Mouse (Mus musculus) heart, adult 18-20 months (tissue): ENCODE measurements around the gene Itsn1. TPM values are rescaled to one million over a fixed set of nuclear protein-coding genes. Genes with fewer than 3 reads are reported as not detected.
A peak's percentile ranks its signal among the peaks of the same experiment; 100 is the strongest.

Experiments
- DNase-seq, 2 experiments: peaks; one replicate each; pipeline ENCODE4 v3.0.0; 2021 to 2022; ENCODE audit warnings: mixed read lengths in 1 of 2
- total RNA-seq, 2 experiments: library from RNA; stranded (reverse); gene quantifications; 2 replicates each; pipeline ENCODE4 v1.2.3; 2021

Gene Itsn1
- total RNA-seq, 2 experiments from 2014 or later = 50.2 to 53.6 TPM

DNA sequence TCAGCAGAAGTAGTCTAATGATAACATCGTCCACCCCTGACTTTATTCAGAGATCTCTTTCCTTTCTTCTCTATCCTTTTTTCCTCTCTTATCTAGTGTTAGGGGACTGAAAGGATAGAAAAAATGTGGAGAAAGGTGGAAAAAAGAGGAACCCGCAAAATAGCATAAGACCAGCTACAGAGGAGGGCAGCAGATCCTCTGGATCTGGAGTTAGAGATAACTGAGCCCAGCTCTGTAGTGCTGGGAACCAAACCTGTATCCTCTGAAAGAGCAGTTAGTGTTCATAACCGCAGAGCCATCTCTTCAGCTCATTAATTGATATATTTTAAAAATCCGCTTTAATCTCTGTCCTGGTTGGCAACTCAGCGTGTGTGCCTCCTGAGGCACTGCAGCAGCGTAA is 84.5 kb downstream of the Itsn1 start:
- DNase-seq = no peak

GRCm38 (mm10) chr16:91815067-91815466 is 86.0 kb downstream of the Itsn1 start:
- no peak for DNase-seq

DNA sequence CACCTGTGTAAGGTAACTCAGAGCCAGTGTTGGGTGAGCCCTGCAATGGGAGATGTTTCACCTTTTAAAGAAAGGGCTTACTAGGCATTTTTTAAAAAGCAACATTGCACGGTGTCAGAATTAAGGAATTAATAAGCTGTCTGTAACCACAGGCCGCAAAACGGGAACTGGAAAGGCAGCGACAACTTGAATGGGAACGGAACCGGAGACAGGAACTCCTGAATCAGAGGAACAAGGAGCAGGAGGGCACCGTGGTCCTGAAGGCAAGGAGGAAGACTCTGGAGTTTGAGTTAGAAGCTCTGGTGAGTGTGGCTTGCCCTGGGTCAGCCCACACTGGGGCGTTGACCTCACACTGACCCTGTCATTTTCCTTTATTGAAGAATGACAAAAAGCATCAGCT is 91.2 kb downstream of the Itsn1 start:
- peak in 1 of 2 experiments; percentile 64 for DNase-seq

GRCm38 (mm10) chr16:91822325-91822724 is 93.2 kb downstream of the Itsn1 start:
- no peak for DNase-seq

DNA sequence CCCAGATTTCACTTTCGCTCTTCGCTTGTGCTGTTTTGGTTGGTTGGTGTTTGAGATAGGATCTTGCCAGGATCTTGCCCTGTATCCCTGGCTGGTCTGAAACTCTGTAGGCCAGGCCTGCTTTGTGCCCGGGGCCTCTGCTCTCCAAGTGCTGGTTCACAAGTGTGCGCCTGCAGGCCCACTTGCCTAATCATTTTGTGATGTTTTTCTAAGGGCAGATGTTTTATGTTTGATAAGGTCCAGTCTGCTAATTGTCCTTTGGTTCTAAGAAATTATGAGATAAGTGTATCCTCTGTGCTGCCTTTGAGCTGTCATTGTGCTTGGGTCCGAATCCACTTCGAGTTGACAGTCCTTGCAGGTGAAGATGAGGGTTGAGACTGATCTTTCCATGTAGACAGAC is 93.7 kb downstream of the Itsn1 start:
- DNase-seq = no peak

- DNase-seq = peak in 1 of 2 experiments; percentile 64
These were observed 96.8 kb downstream of the Itsn1 start for GRCm38 (mm10) chr16:91825774-91826325.

DNA sequence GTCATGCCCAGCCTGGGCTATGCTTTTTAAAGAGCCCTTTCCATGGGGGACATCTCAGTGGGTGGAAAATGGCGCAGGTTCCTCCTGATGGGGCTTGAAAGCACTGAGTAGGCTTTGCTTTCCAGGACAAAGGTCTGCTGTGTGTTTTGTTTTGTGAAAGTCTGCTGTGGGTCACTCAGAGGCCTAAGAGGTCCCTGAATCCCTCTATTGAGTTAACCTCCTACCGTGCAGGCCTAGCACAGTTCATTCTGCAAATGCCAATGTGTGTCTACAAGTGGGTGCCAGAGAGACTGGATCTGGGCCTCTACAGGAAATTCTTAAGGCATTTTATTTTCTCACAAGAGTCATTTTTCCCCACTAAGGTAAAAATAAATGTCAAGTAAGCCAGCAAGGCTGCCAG is 97.8 kb downstream of the Itsn1 start:
- no peak for DNase-seq

- no peak for DNase-seq
These were observed 98.4 kb downstream of the Itsn1 start for GRCm38 (mm10) chr16:91827456-91827855.

- DNase-seq = no peak
These were observed 99.1 kb downstream of the Itsn1 start for GRCm38 (mm10) chr16:91828160-91828559.

- no peak for DNase-seq
These were observed 99.5 kb downstream of the Itsn1 start for GRCm38 (mm10) chr16:91828603-91829002.

GRCm38 (mm10) chr16:91829121-91829520 is 100.0 kb downstream of the Itsn1 start:
- peak; percentile 35 to 44 for DNase-seq

- no peak for DNase-seq
These were observed 101.2 kb downstream of the Itsn1 start for GRCm38 (mm10) chr16:91830260-91830659.

GRCm38 (mm10) chr16:91833121-91833520 is 104.0 kb downstream of the Itsn1 start:
- no peak for DNase-seq

GRCm38 (mm10) chr16:91833558-91833957 is 104.5 kb downstream of the Itsn1 start:
- no peak for DNase-seq

DNA sequence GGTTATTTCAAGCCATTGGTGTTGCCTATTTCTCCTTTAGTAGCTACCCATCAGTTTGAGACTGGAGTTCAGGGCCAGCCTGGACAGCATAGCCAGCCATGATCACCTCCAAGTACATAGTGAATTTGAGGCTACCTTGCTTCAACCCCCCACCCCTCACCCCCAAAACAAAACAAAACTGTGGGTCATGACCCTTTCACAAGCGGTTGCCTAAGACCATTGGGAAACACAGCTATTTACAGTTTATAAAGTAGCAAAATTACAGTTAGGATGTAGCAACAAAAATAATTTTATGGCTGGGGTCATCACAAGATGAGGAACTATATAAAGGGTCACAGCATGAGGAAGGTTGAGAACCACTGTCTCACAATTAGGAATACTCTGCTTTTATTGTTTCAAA is 104.9 kb downstream of the Itsn1 start:
- DNase-seq = no peak

- DNase-seq = no peak
These were observed 106.7 kb downstream of the Itsn1 start for GRCm38 (mm10) chr16:91835790-91836189.

DNA sequence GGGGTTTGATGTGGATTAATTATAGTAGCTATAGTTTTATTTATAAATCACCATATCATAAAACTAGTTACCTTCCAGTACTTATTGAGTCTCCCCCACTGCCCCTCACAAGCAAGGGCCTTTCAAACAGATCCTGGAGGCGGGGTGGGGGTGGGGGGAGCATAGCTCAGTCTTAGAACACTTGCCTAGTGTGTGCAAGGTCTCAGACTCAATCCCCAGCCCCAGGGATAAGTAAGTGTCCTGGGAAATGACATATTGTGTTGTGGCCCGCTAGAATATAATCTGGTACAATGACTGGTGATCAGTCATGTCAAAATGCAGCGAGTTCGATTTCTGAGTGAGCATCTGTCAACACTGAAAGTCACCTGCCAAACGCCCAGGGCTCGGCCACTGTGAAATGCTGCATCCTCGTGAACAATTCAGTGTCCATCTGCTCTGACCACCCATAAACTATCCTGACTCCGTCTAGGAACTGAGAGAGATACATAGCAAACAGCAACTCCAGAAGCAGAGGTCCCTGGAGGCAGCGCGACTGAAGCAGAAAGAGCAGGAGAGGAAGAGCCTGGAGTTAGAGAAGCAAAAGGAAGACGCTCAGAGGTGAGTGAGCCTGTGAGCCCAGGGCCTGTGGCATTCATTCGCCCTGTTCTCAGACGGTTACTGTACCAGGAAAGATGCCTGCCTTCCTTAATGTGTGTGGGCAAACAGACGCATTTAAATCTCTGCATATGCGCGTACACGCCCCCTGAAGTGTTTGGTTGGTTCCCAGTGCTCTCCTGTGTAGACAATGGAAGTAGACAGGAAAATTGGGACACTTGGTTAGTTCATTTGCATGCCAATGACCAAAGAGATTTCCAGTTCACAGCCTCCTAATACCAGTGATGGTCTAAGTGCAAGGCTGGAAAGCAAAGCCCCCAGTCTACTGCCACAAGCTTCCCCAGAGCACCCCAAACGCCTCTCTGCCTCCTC is 107.8 kb downstream of the Itsn1 start:
- DNase-seq = no peak

- DNase-seq = no peak
These were observed 108.5 kb downstream of the Itsn1 start for GRCm38 (mm10) chr16:91837558-91838041.

- DNase-seq = no peak
These were observed 109.7 kb downstream of the Itsn1 start for GRCm38 (mm10) chr16:91838771-91839170.

DNA sequence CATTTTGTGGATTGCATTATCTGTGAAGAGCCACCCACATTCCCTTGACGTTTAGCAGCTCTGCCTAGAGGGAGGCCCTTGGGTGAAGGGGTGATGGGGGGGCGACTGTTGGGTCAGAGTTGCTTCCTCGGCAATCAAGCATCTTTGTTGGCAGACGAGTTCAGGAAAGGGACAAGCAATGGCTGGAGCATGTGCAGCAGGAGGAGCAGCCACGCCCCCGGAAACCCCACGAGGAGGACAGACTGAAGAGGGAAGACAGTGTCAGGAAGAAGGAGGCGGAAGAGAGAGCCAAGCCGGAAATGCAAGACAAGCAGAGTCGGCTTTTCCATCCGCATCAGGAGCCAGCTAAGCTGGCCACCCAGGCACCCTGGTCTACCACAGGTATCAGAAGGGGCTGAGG is 110.4 kb downstream of the Itsn1 start:
- DNase-seq = peak; percentile 46 to 70

GRCm38 (mm10) chr16:91841026-91841630 is 112.0 kb downstream of the Itsn1 start:
- DNase-seq = peak; percentile 71 to 75

DNA sequence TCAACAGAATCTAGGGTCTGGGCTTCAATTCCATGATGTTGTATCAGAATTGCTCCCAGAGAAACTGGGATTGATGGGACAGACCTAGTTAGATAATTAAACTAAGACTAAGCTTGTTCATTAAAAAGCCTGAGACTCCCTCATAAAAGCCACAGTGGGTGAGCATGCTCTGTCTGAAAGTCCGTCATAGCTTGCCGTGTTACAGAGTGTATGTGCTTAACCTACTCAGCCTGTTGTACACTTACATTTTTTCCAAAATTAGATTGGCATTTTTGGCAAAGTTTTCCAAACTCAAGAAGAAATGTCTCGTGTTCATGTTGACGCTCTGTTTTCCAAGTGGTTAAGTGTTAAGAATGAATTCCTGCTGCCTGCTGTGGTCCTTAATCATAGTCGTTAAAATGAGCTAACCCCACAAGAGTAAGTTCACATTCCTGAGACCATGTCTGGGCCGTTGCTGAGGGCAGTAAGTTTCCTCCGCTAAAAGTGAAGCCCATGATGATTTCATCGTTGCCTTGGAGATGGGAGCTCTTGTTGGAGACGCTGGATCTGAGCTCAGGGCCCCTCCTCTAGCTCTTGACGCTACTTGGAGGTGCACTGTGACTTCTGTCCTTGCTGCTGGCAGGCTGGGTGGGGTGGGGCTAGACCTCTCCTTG is 117.1 kb downstream of the Itsn1 start:
- DNase-seq = peak; percentile 35 to 55
